Mouse (Mus musculus) thymus, postnatal 36 days (tissue): ENCODE measurements at regions not wholly inside any gene's neighbourhood (a gene's known extent, or its start where the extent isn't known, plus 50 kb on each side); places are given as distances from the start of the nearest gene placed in this dataset.

Source experiments
- DNase-seq, 2 experiments: peaks; one replicate each; pipeline ENCODE4 v3.0.0; 2022; ENCODE audit warnings: mixed read lengths in 2 of 2

DNA sequence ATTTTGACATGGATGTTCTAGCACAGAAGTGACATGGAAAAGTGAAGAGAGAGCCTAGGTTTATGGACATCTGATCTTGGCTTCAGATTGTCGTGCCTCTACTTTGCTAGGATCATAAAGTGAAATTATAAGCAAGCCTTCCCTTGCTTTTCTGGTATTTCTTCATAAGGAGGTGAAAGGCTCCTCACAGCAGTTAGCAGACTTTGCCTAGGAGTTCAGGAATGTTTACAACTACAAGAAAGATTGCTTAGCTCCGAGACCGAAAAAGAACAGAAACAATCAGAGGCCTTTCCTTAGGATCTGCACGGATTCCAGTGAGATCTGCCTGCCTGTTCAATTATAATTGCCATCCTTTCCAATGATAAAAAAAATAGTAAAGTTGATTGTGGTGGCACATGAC is 67.8 kb upstream of the Marcks start:
- DNase-seq = no peak

GRCm38 (mm10) chr10:37203709-37204108 is 65.0 kb upstream of the Marcks start:
- no peak for DNase-seq

- peak; percentile 45 to 50 for DNase-seq
These were observed 56.2 kb upstream of the Marcks start for GRCm38 (mm10) chr10:37194798-37195453.

DNA sequence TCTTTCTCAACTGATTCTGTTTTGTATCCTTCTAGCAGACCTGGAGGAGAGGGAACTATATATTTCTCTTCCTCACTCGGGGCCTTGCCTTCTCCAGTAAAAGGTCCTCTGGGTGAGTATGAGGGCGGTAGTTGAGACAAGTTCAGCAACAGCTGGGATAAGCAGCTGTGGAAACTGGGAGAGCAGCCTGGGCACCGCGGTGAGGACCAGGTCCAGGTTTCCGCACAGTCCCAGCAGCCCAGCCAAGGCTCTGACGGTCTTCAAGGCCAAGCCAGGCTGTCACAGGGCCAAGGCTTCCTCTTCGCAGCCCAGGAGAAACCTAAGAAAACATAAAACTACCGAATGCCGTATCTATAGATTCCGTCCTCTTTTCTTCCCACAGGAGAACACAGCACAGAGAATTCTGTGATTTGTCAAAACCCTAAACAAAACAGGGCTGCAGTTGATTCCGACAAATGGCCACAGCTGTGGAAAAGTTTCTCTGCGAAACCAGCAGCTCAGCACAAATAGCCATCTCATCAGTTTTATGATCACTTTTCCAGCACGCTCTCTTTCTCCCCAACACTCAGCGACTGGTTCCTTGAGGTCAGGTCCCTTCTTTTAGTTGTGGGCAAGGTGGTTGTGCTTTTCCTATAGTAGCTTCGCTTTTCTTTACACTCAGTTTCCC is 55.5 kb upstream of the Marcks start:
- no peak for DNase-seq

DNA sequence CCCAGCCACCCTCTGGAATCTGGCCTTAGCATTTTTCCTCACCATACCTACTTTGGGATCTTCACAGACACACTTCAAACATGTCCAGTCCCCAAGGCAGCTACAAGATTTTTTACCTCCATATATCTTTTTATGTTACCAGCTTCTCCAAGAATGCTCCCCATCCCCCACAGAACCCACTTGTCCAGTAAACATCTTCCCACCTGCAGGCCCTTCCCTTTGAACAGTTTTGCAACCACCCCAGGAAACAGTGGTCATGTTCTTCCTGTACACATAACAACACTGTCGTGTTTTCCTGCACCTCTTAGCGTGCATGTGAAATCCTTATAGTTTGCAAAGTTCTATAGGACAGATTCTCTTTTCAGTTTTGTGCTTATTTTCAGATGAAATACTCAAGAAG is 53.9 kb upstream of the Marcks start:
- DNase-seq = peak; percentile 27 to 45

GRCm38 (mm10) chr10:37190092-37190491 is 51.4 kb upstream of the Marcks start:
- DNase-seq = no peak
